In genomic region chr10:125966481-125967251, GRCm38 (mm10) we compare ENCODE assay signal across 8 mouse cellular contexts. TPM values are rescaled to one million over a fixed set of nuclear protein-coding genes. Genes with fewer than 3 reads are reported as not detected.
DNase-seq lines count a peak whose midpoint lies in the region; ATAC-seq and TF ChIP-seq lines count a peak whose summit lies in the region.

No protein-coding gene starts in this region.

- H3K36me3 ChIP-seq in thymus, adult 2 months (ENCODE audit: control insufficient read depth, insufficient read depth, low read length): no peaks in the 10 kb centered on the region
- no peaks in the 10 kb centered on the region for H3K36me3 ChIP-seq in heart, adult 2 months (ENCODE audit: control insufficient read depth, insufficient read depth, low read length)
- H3K36me3 ChIP-seq in lung, embryonic 16.5 days (ENCODE audit: control insufficient read depth, insufficient read depth, low read length): no peaks in the 10 kb centered on the region

- no peak for DNase-seq in thymus, adult 2 months
- DNase-seq in thymus, postnatal 25 days: no peak
- peak; percentile 72 for DNase-seq in embryo, embryonic 10.5 days (ENCODE audit: low spot score)
- peak in 1 of 2 experiments; percentile 25 for DNase-seq in heart, adult 2 months
- DNase-seq in kidney, adult 9 months: peak; percentile 42
- no peak for DNase-seq in B cell, adult 2 months

- peak overlapping the region; percentile 34 for H3K4me3 ChIP-seq in thymus, adult 2 months (ENCODE audit: control insufficient read depth, insufficient read depth, low read length)
- peak overlapping the region; percentile 75 for H3K4me3 ChIP-seq in heart, adult 2 months
- H3K4me3 ChIP-seq in lung, embryonic 16.5 days (ENCODE audit: low read length): peak overlapping the region; percentile 83
- H3K4me3 ChIP-seq in olfactory bulb, adult 2 months (ENCODE audit: insufficient read depth, low read depth, low read length): peak overlapping the region; percentile 59

- H3K4me2 ChIP-seq in lung, embryonic 16.5 days (ENCODE audit: low read depth, low read length): peak overlapping the region; percentile 75

- no peaks in the 10 kb centered on the region for H3K9me3 ChIP-seq in lung, embryonic 16.5 days (ENCODE audit: control insufficient read depth, low read length)

- peaks cover 2% of the 10 kb centered on the region; the same call in 1 of the 2 replicates for H3K4me1 ChIP-seq in thymus, adult 2 months (replicated peaks; ENCODE audit: control insufficient read depth, insufficient read depth, low read length)
- peaks cover 3% of the 10 kb centered on the region for H3K4me1 ChIP-seq in heart, adult 2 months (ENCODE audit: control insufficient read depth, insufficient read depth, low read length)
- H3K4me1 ChIP-seq in lung, embryonic 16.5 days (replicated peaks; ENCODE audit: control insufficient read depth, insufficient read depth, low read length): peaks cover 23% of the 10 kb centered on the region; the same call in 1 of the 2 replicates
- H3K4me1 ChIP-seq in olfactory bulb, adult 2 months (ENCODE audit: control insufficient read depth, insufficient read depth, low read length): peaks cover 13% of the 10 kb centered on the region; the same call in 1 of the 2 replicates

- 3% methylated on average over 59 of the region's 59 CpGs for WGBS in thymus, adult 2 months
- 2% methylated on average over 59 of the region's 59 CpGs for WGBS in heart, adult 2 months
- under 1% methylated on average over 56 of the region's 59 CpGs for WGBS in lung, embryonic 16.5 days
- WGBS in olfactory bulb, adult 2 months: 6% methylated on average over 59 of the region's 59 CpGs

- ATAC-seq in lung, embryonic 16.5 days (ENCODE audit: low read depth): peak; percentile 59

- H3K79me2 ChIP-seq in heart, adult 2 months (replicated peaks; ENCODE audit: control insufficient read depth, insufficient read depth, low read length): no peaks in the 10 kb centered on the region

- intact Hi-C loops in heart, adult 2 months (cut with DNase I): no loop called here

- no peak for TF ChIP-seq POLR2A in thymus, adult 2 months (IDR thresholded peaks at IDR 0.05; ENCODE audit: control insufficient read depth, extremely low read depth, insufficient read depth, low read length, poor library complexity)
- no peak for TF ChIP-seq POLR2A in heart, adult 2 months (IDR thresholded peaks at IDR 0.05; ENCODE audit: insufficient read depth, low read depth, low read length)
- TF ChIP-seq POLR2A in olfactory bulb, adult 2 months (IDR thresholded peaks at IDR 0.05; ENCODE audit: insufficient read depth, low read depth, low read length): no peak

- peak overlapping the region; percentile 93 for H3K9ac ChIP-seq in heart, adult 2 months (ENCODE audit: low read depth, low read length)
- peak overlapping the region; percentile 89 for H3K9ac ChIP-seq in lung, embryonic 16.5 days (ENCODE audit: low read length)

- TF ChIP-seq CTCF in thymus, adult 2 months (IDR thresholded peaks at IDR 0.05; ENCODE audit: borderline replicate concordance, control insufficient read depth, extremely low read depth, insufficient read depth, low read length, poor library complexity): no peak
- TF ChIP-seq CTCF in heart, adult 2 months (IDR thresholded peaks at IDR 0.05): no peak
- TF ChIP-seq CTCF in olfactory bulb, adult 2 months (IDR thresholded peaks at IDR 0.05; ENCODE audit: insufficient read depth, low read depth, low read length): no peak

- no peak for TF ChIP-seq EP300 in heart, adult 2 months (IDR thresholded peaks at IDR 0.05; ENCODE audit: insufficient read depth, low read depth, low read length)

- peaks cover 6% of the 10 kb centered on the region; the same call in 1 of the 2 replicates for H3K27me3 ChIP-seq in thymus, adult 2 months (ENCODE audit: control insufficient read depth, insufficient read depth, low read length)
- no peaks in the 10 kb centered on the region; the same call in 1 of the 2 replicates for H3K27me3 ChIP-seq in heart, adult 2 months (ENCODE audit: control insufficient read depth, insufficient read depth, low read length)
- H3K27me3 ChIP-seq in lung, embryonic 16.5 days (ENCODE audit: control insufficient read depth, insufficient read depth, low read depth, low read length): no peaks in the 10 kb centered on the region

- peak overlapping the region; percentile 37; the same call in 1 of the 2 replicates for H3K27ac ChIP-seq in thymus, adult 2 months (ENCODE audit: control insufficient read depth, insufficient read depth, low read length)
- peak overlapping the region; percentile 78 for H3K27ac ChIP-seq in heart, adult 2 months
- peak overlapping the region; percentile 90 for H3K27ac ChIP-seq in lung, embryonic 16.5 days (ENCODE audit: low read length)
- H3K27ac ChIP-seq in olfactory bulb, adult 2 months (ENCODE audit: insufficient read depth, low read depth, low read length): no peak overlapping the region

RNA-seq across cellular contexts. Expression of gene Lrig3, which starts 0.7 kb away (rescaled TPM):
- 2.2 and 2.3 TPM in 2 replicates for polyA plus RNA-seq in thymus, adult 2 months (2012; rRNA removed)
- 1 to 10 TPM; 1.4 to 2.2 TPM for total RNA-seq in heart, adult 2 months (2021)
- polyA plus RNA-seq in heart, adult 2 months (2012; rRNA removed): 1.3 and 1.7 TPM in 2 replicates
- 8.3 and 9.4 TPM in 2 replicates for polyA plus RNA-seq in lung, embryonic 16.5 days (2015; fragmentation: Nextera tagmentation; extraction: Ambion mirVana)
- not detected in 2 replicates for polyA plus RNA-seq in olfactory bulb, adult 2 months (2012; ENCODE audit: insufficient read depth, insufficient read length, low replicate concordance, missing spikeins)

Comparison
In these comparisons a context has a peak if more than half of its experiments do, and no peak if none do; other contexts are left out.
1. DNase-seq: peak in embryo, embryonic 10.5 days (single experiment) and kidney, adult 9 months (single experiment); none in thymus, adult 2 months (single experiment), thymus, postnatal 25 days (single experiment) and B cell, adult 2 months (0 of 2).
2. Peak in every context shown above with its lines, with median percentiles within 50 percentile points of each other: H3K4me3 ChIP-seq.